Mouse (Mus musculus): ENCODE data around the gene Shank1. TPM values are rescaled to one million over a fixed set of nuclear protein-coding genes. Genes with fewer than 3 reads are reported as not detected.
A peak's percentile ranks its signal among the peaks of the same experiment; 100 is the strongest.

Shank1 gene
- polyA plus RNA-seq, 1 experiment from 2014 or later = 2.5 TPM

- Histone ChIP-seq H3K9ac (0 out of 2 replicates have a peak overlapping the region, but pooled peaks have one; percentile 0), H3K4me1 (peaks cover 42% of the 10 kb centered on the region), H3K4me3 (replicated peaks) (peak overlapping the region; percentile 67), H3K36me3 (no peaks in the 10 kb centered on the region), H3K4me2 (peak overlapping the region; percentile 70), H3K27me3 (peaks cover 25% of the 10 kb centered on the region), H3K27ac (peak overlapping the region; percentile 94), H3K9me3 (replicated peaks) (no peaks in the 10 kb centered on the region)
- 11% methylated on average over 16 of the region's 16 CpGs for WGBS
- ATAC-seq (replicated peaks; ENCODE audit: low FRiP score) = no peak
Measured at GRCm38 (mm10) chr7:44305686-44306085, 4.4 kb upstream of the Shank1 start.

GRCm38 (mm10) chr7:44306516-44307240, 3.4 kb upstream of the Shank1 start, which contains the start of gene Clec11a:
TSS of gene Clec11a (minus strand) at chr7:44306902.
- peak within 1 kb of the TSS; percentile 70 for H3K4me2 ChIP-seq
- peaks cover 34% of the 10 kb centered on the region for H3K27me3 ChIP-seq
- no peaks in the 10 kb centered on the region for H3K9me3 ChIP-seq (replicated peaks)
- ATAC-seq (replicated peaks; ENCODE audit: low FRiP score) = no peak
- H3K9ac ChIP-seq = 0 out of 2 replicates have a peak within 1 kb of the TSS, but pooled peaks have one; percentile 0
- H3K36me3 ChIP-seq = no peaks in the 10 kb centered on the region
- H3K4me3 ChIP-seq (replicated peaks) = peak within 1 kb of the TSS; percentile 67
- H3K27ac ChIP-seq = peak within 1 kb of the TSS; percentile 94
- H3K4me1 ChIP-seq = peaks cover 52% of the 10 kb centered on the region
- 54% methylated on average over 6 of the region's 6 CpGs for WGBS

GRCm38 (mm10) chr7:44307261-44308020, 2.6 kb upstream of the Shank1 start:
- 0 out of 2 replicates have a peak overlapping the region, but pooled peaks have one; percentile 9 for H3K27ac ChIP-seq
- ATAC-seq (replicated peaks; ENCODE audit: low FRiP score) = no peak
- no peaks in the 10 kb centered on the region for H3K9me3 ChIP-seq (replicated peaks)
- 29% methylated on average over 9 of the region's 9 CpGs for WGBS
- no peaks in the 10 kb centered on the region for H3K36me3 ChIP-seq
- H3K9ac ChIP-seq = no peak overlapping the region
- peaks cover 36% of the 10 kb centered on the region for H3K27me3 ChIP-seq
- H3K4me1 ChIP-seq = peaks cover 60% of the 10 kb centered on the region
- H3K4me3 ChIP-seq (replicated peaks) = no peak overlapping the region
- H3K4me2 ChIP-seq = no peak overlapping the region; the same call in 1 of the 2 replicates

GRCm38 (mm10) chr7:44310285-44310877, 328 bp downstream of the Shank1 start:
- Histone ChIP-seq H3K36me3 (no peaks in the 10 kb centered on the region), H3K9me3 (replicated peaks) (no peaks in the 10 kb centered on the region), H3K4me2 (peak overlapping the region; percentile 95), H3K27me3 (peaks cover 44% of the 10 kb centered on the region), H3K9ac (peak overlapping the region; percentile 54), H3K4me1 (peaks cover 54% of the 10 kb centered on the region), H3K27ac (peak overlapping the region; percentile 51), H3K4me3 (replicated peaks) (peak overlapping the region; percentile 49)
- peak; percentile 14; the same call in 1 of the 2 replicates for ATAC-seq (replicated peaks; ENCODE audit: low FRiP score)
- WGBS = 1% methylated on average over 37 of the region's 40 CpGs

GRCm38 (mm10) chr7:44310878-44311712, 1.0 kb downstream of the Shank1 start:
- peak overlapping the region; percentile 51 for H3K27ac ChIP-seq
- peak overlapping the region; percentile 95 for H3K4me2 ChIP-seq
- peak overlapping the region; percentile 54 for H3K9ac ChIP-seq
- H3K4me1 ChIP-seq = peaks cover 47% of the 10 kb centered on the region
- under 1% methylated on average over 38 of the region's 38 CpGs for WGBS
- no peaks in the 10 kb centered on the region for H3K9me3 ChIP-seq (replicated peaks)
- peak overlapping the region; percentile 49 for H3K4me3 ChIP-seq (replicated peaks)
- peaks cover 44% of the 10 kb centered on the region for H3K27me3 ChIP-seq
- ATAC-seq (replicated peaks; ENCODE audit: low FRiP score) = peak; percentile 52
- H3K36me3 ChIP-seq = no peaks in the 10 kb centered on the region

- Histone ChIP-seq H3K4me3 (replicated peaks) (peak overlapping the region; percentile 49), H3K4me2 (peak overlapping the region; percentile 95), H3K36me3 (no peaks in the 10 kb centered on the region), H3K9me3 (replicated peaks) (no peaks in the 10 kb centered on the region), H3K27me3 (peaks cover 44% of the 10 kb centered on the region), H3K4me1 (peaks cover 40% of the 10 kb centered on the region), H3K9ac (no peak overlapping the region), H3K27ac (no peak overlapping the region)
- WGBS = 16% methylated on average over 6 of the region's 6 CpGs
- 0 out of 2 replicates have a peak, but pooled peaks have one; percentile 5 for ATAC-seq (replicated peaks; ENCODE audit: low FRiP score)
Measured at GRCm38 (mm10) chr7:44311713-44312304, 1.8 kb downstream of the Shank1 start.

GRCm38 (mm10) chr7:44312484-44312883, 2.4 kb downstream of the Shank1 start:
- H3K27me3 ChIP-seq = peaks cover 44% of the 10 kb centered on the region

GRCm38 (mm10) chr7:44317913-44318312, 7.9 kb downstream of the Shank1 start:
- Histone ChIP-seq H3K4me3 (replicated peaks) (no peak overlapping the region), H3K9ac (no peak overlapping the region), H3K9me3 (replicated peaks) (no peaks in the 10 kb centered on the region), H3K36me3 (no peaks in the 10 kb centered on the region), H3K4me1 (no peaks in the 10 kb centered on the region), H3K4me2 (no peak overlapping the region), H3K27me3 (0 out of 2 replicates have a peak, but pooled peaks cover 3% of the 10 kb centered on the region), H3K27ac (no peak overlapping the region)
- ATAC-seq (replicated peaks; ENCODE audit: low FRiP score) = no peak
- WGBS = 30% methylated on average over 4 of the region's 4 CpGs

More at GRCm38 (mm10) chr7:44312484-44312883, 2.4 kb downstream of the Shank1 start:
- 0 out of 2 replicates have a peak overlapping the region, but pooled peaks have one; percentile 95 for H3K4me2 ChIP-seq
- H3K27ac ChIP-seq = no peak overlapping the region
- no peak overlapping the region for H3K4me3 ChIP-seq (replicated peaks)
- peaks cover 33% of the 10 kb centered on the region for H3K4me1 ChIP-seq
- H3K9ac ChIP-seq = no peak overlapping the region
- H3K9me3 ChIP-seq (replicated peaks) = no peaks in the 10 kb centered on the region
- H3K36me3 ChIP-seq = no peaks in the 10 kb centered on the region
- no peak for ATAC-seq (replicated peaks; ENCODE audit: low FRiP score)
- 68% methylated on average over 16 of the region's 16 CpGs for WGBS

- H3K27ac ChIP-seq = no peak overlapping the region
- H3K4me1 ChIP-seq = no peaks in the 10 kb centered on the region
- H3K9ac ChIP-seq = no peak overlapping the region
- H3K4me3 ChIP-seq (replicated peaks) = no peak overlapping the region
- no peak overlapping the region for H3K4me2 ChIP-seq
- no peaks in the 10 kb centered on the region for H3K9me3 ChIP-seq (replicated peaks)
- no peaks in the 10 kb centered on the region for H3K36me3 ChIP-seq
- 64% methylated on average over 8 of the region's 8 CpGs for WGBS
- 0 out of 2 replicates have a peak, but pooled peaks cover 5% of the 10 kb centered on the region for H3K27me3 ChIP-seq
- no peak for ATAC-seq (replicated peaks; ENCODE audit: low FRiP score)
Measured at GRCm38 (mm10) chr7:44320886-44321285, 10.8 kb downstream of the Shank1 start.

- Histone ChIP-seq H3K27ac (no peak overlapping the region), H3K9ac (no peak overlapping the region), H3K4me3 (replicated peaks) (no peak overlapping the region), H3K36me3 (no peaks in the 10 kb centered on the region), H3K27me3 (peaks cover 14% of the 10 kb centered on the region; the same call in 1 of the 2 replicates), H3K9me3 (replicated peaks) (no peaks in the 10 kb centered on the region), H3K4me2 (no peak overlapping the region), H3K4me1 (no peaks in the 10 kb centered on the region)
- ATAC-seq (replicated peaks; ENCODE audit: low FRiP score) = no peak
- 90% methylated on average over 1 of the region's 1 CpGs for WGBS
Measured at GRCm38 (mm10) chr7:44322290-44322689, 12.2 kb downstream of the Shank1 start.

- no peak overlapping the region for H3K4me2 ChIP-seq
- WGBS = 38% methylated on average over 6 of the region's 6 CpGs
- no peaks in the 10 kb centered on the region for H3K4me1 ChIP-seq
- H3K27me3 ChIP-seq = peaks cover 26% of the 10 kb centered on the region
- no peak overlapping the region for H3K4me3 ChIP-seq (replicated peaks)
- no peaks in the 10 kb centered on the region for H3K9me3 ChIP-seq (replicated peaks)
- H3K36me3 ChIP-seq = no peaks in the 10 kb centered on the region
- H3K27ac ChIP-seq = no peak overlapping the region
- no peak for ATAC-seq (replicated peaks; ENCODE audit: low FRiP score)
- no peak overlapping the region for H3K9ac ChIP-seq
Measured at GRCm38 (mm10) chr7:44326614-44327013, 16.6 kb downstream of the Shank1 start.

Data from kidney, embryonic 15.5 days (tissue).